Mouse (Mus musculus): ENCODE data around the gene Dlx4. TPM values are rescaled to one million over a fixed set of nuclear protein-coding genes. Genes with fewer than 3 reads are reported as not detected.

Dlx4 gene
- polyA plus RNA-seq, 1 experiment from 2014 or later = 3.2 TPM

DNA sequence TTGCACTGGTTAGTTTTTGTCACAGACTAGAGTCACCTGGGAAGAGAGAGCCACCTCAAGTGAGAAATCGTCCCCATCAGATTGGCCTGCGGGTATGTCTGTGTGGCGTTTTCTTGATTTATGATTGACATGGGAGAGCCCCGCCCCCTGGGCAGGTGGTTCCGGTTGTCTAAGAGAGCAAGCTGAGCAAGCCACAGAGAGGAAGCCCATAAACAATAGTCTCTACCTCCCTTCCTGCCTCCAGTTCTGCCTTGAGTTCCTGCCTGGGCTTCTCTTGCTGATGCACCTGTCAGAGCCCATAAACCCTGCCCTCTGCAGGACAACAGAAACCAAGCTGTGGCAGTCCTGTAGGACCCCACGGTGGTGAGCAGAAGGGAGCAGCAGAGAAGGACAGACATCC is 12.7 kb downstream of the Dlx4 start:
- H3K4me2 ChIP-seq (ENCODE audit: low read depth, low read length) = no peak overlapping the region
- ATAC-seq (ENCODE audit: low read depth) = no peak
- no peak overlapping the region for H3K9ac ChIP-seq (ENCODE audit: low read depth, low read length)
- no peak overlapping the region for H3K4me3 ChIP-seq (ENCODE audit: low read depth, low read length)
- H3K9me3 ChIP-seq (ENCODE audit: control insufficient read depth, low read length) = no peaks in the 10 kb centered on the region
- H3K27ac ChIP-seq (replicated peaks; ENCODE audit: low read depth, low read length) = no peak overlapping the region
- no peaks in the 10 kb centered on the region for H3K36me3 ChIP-seq (ENCODE audit: control insufficient read depth, insufficient read depth, low read length)
- H3K4me1 ChIP-seq (ENCODE audit: control insufficient read depth, insufficient read depth, low read length) = no peaks in the 10 kb centered on the region
- peaks cover 11% of the 10 kb centered on the region; the same call in 1 of the 2 replicates for H3K27me3 ChIP-seq (replicated peaks; ENCODE audit: control insufficient read depth, insufficient read depth, low read length)
- no peak for DNase-seq (ENCODE audit: low spot score)
- 65% methylated on average over 6 of the region's 6 CpGs for WGBS

DNA sequence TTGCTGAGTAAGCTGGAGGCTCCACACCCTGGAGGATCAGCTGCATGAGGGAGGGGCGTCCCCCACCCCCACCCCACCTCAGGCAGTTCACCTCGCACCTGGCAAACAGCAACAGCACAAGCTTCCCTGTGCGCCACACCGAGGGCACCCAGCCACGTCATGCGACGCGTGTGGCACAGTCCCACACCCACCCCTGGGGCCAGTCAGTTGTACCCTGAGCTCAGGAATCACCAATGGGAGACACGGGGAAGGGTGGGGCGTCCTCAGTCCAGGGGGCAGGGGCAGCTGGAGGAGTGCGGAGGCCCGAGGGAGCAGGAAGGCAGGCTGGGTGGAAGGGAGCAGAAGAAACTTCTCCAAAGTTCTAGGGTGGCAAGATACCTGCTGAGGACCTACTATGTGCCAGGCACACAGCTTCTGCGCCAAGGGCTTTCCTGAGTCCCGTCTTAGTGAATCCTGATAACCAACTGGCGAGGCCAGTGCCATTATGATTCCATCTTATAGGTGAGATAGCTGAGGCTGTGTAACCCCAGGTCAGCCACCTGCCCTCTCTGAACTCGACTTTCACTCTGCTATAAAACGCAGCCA is 15.3 kb downstream of the Dlx4 start:
- no peak overlapping the region for H3K9ac ChIP-seq (ENCODE audit: low read depth, low read length)

DNA sequence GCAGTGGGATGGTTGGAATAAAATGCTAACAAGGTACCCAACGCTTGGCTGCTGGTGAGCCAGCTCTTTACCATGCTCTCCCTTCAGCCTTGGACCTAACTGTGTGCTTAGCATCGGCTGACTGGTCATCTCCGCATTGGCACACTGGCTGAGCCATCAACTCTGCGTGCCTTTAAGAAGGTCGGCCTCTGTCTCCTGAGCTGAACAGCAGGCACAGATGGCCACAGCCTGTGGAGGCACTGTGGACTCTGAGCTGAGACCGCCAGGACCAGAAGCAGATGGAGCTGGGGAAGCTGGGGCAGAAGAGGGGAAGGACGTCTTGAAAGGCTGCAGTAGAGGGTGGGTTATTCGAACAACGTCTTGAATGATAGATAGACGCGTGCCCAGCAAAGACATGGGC is 17.7 kb downstream of the Dlx4 start:
- Histone ChIP-seq H3K4me1 (ENCODE audit: control insufficient read depth, insufficient read depth, low read length) (peaks cover 13% of the 10 kb centered on the region; the same call in 1 of the 2 replicates), H3K9ac (ENCODE audit: low read depth, low read length) (no peak overlapping the region), H3K27ac (replicated peaks; ENCODE audit: low read depth, low read length) (no peak overlapping the region), H3K4me3 (ENCODE audit: low read depth, low read length) (no peak overlapping the region), H3K9me3 (ENCODE audit: control insufficient read depth, low read length) (no peaks in the 10 kb centered on the region), H3K4me2 (ENCODE audit: low read depth, low read length) (no peak overlapping the region), H3K27me3 (replicated peaks; ENCODE audit: control insufficient read depth, insufficient read depth, low read length) (peaks cover 13% of the 10 kb centered on the region), H3K36me3 (ENCODE audit: control insufficient read depth, insufficient read depth, low read length) (no peaks in the 10 kb centered on the region)
- WGBS = 58% methylated on average over 11 of the region's 11 CpGs
- no peak for DNase-seq (ENCODE audit: low spot score)
- ATAC-seq (ENCODE audit: low read depth) = no peak

More for the DNA sequence above, 15.3 kb downstream of the Dlx4 start:
- H3K4me3 ChIP-seq (ENCODE audit: low read depth, low read length) = no peak overlapping the region
- DNase-seq (ENCODE audit: low spot score) (no peak), ATAC-seq (ENCODE audit: low read depth) (no peak)
- peaks cover 10% of the 10 kb centered on the region; the same call in 1 of the 2 replicates for H3K4me1 ChIP-seq (ENCODE audit: control insufficient read depth, insufficient read depth, low read length)
- no peaks in the 10 kb centered on the region for H3K9me3 ChIP-seq (ENCODE audit: control insufficient read depth, low read length)
- no peak overlapping the region for H3K4me2 ChIP-seq (ENCODE audit: low read depth, low read length)
- H3K27me3 ChIP-seq (replicated peaks; ENCODE audit: control insufficient read depth, insufficient read depth, low read length) = no peaks in the 10 kb centered on the region
- WGBS = 77% methylated on average over 15 of the region's 17 CpGs
- H3K36me3 ChIP-seq (ENCODE audit: control insufficient read depth, insufficient read depth, low read length) = no peaks in the 10 kb centered on the region
- no peak overlapping the region for H3K27ac ChIP-seq (replicated peaks; ENCODE audit: low read depth, low read length)

DNA sequence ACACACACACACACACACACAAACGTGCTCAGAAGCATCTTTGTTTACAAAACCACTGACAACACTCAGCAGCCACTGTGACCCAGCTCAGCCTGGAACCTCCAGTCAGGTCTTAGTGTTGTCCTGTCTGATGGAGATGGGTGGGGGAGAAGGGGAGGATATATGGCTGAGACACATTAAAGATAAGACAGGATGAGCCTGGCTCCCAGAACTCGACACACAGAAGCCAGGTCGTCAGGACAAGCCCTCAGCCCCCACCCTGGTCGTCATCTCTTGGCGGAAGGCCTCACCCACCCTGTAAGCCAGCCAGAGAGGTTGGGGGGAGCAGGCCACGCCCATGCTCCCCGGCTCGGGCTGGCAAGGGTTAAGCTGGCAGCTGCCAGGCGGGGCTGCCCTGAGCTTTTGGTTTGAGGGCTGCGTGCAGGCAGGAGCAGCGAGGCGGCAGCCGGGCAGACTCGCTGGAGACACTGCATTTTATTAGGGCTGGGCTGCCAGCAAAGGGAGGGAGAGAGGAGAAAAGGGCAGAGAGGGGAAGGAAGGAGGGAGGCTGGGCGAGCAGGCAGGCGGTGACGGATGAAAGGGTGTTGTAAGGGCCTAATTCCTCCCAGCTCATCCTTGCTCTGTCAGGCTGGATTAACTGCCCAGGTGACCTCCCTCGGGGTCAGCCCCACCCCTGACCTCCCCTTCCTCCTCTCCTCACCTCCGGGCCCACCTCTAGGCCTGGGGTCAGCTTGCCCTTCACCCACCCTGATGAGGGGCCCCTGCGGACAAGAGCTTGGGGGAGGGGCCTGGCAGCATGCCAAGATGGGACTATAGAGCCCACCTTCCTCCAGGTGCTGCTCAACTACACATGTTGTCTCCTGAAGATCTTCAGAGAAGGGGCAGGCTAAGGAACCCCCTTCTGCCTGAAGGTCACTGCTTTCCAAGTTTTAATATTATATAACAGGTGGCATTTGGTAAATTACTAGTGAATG is 19.5 kb downstream of the Dlx4 start:
- peak overlapping the region; percentile 48 for H3K4me2 ChIP-seq (ENCODE audit: low read depth, low read length)
- H3K4me1 ChIP-seq (ENCODE audit: control insufficient read depth, insufficient read depth, low read length) = peaks cover 13% of the 10 kb centered on the region; the same call in 1 of the 2 replicates
- H3K27me3 ChIP-seq (replicated peaks; ENCODE audit: control insufficient read depth, insufficient read depth, low read length) = peaks cover 31% of the 10 kb centered on the region
- H3K4me3 ChIP-seq (ENCODE audit: low read depth, low read length) = peak overlapping the region; percentile 14; the same call in 1 of the 2 replicates
- H3K9ac ChIP-seq (ENCODE audit: low read depth, low read length) = peak overlapping the region; percentile 10; the same call in 1 of the 2 replicates
- no peak overlapping the region; the same call in 1 of the 2 replicates for H3K27ac ChIP-seq (replicated peaks; ENCODE audit: low read depth, low read length)
- H3K36me3 ChIP-seq (ENCODE audit: control insufficient read depth, insufficient read depth, low read length) = no peaks in the 10 kb centered on the region
- 3% methylated on average over 18 of the region's 20 CpGs for WGBS
- DNase-seq (ENCODE audit: low spot score) (peak; percentile 90), ATAC-seq (ENCODE audit: low read depth) (peak; percentile 85)
- no peaks in the 10 kb centered on the region for H3K9me3 ChIP-seq (ENCODE audit: control insufficient read depth, low read length)

DNA sequence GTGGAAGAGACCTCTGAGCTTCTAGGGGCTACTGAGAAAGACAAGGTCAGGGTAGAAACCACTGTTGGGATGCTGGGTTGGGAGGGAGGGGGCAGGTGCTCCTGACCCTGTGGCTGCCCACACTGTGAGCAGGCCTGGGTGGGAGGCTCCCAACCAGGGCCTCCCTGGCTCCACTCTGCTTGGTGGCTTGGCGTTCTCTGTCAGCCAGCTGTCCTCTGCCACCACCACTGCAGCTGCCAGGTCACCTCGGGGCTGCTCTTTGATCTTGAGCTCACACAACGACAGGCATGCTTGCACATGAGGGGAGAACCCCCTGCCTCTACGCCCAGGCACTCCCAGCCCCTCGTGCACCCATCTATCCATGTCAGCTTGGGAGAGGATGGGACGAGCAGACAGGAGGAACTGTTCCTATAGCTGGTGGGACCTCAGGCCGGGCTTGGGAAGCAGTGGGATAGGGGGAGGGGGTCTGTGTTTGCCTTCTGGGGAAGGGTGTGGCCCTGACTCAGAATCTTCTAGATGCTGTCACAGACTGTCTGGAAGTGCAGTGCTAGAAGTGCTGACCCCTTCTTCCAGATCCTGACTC is 20.6 kb downstream of the Dlx4 start:
- WGBS = 27% methylated on average over 7 of the region's 7 CpGs
- H3K36me3 ChIP-seq (ENCODE audit: control insufficient read depth, insufficient read depth, low read length) = no peaks in the 10 kb centered on the region
- no peak overlapping the region for H3K4me3 ChIP-seq (ENCODE audit: low read depth, low read length)
- H3K9ac ChIP-seq (ENCODE audit: low read depth, low read length) = no peak overlapping the region
- no peaks in the 10 kb centered on the region for H3K9me3 ChIP-seq (ENCODE audit: control insufficient read depth, low read length)
- peak; percentile 46 for DNase-seq (ENCODE audit: low spot score)
- H3K4me1 ChIP-seq (ENCODE audit: control insufficient read depth, insufficient read depth, low read length) = peaks cover 13% of the 10 kb centered on the region; the same call in 1 of the 2 replicates
- ATAC-seq (ENCODE audit: low read depth) = peak; percentile 20; the same call in 1 of the 2 replicates
- no peak overlapping the region; the same call in 1 of the 2 replicates for H3K27ac ChIP-seq (replicated peaks; ENCODE audit: low read depth, low read length)
- H3K4me2 ChIP-seq (ENCODE audit: low read depth, low read length) = no peak overlapping the region
- H3K27me3 ChIP-seq (replicated peaks; ENCODE audit: control insufficient read depth, insufficient read depth, low read length) = peaks cover 42% of the 10 kb centered on the region

DNA sequence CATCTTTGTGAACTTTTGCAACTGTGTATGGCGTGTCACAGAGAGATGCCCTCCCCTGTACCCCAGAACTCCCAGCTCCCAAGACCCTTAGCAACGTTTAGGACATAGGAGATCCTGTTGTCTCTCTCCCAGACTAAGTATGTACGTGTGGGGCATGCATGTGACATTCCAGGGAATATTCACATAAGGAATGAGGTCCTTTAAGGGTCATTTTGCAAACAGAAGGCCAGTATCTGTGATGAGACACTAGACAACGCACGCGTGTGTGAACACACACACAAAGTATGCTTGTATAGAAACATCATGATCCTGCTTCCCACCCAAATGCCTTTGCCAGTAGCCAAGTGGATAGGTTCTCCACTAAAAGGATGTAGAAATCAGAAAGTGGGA is 24.0 kb downstream of the Dlx4 start:
- 45% methylated on average over 6 of the region's 6 CpGs for WGBS
- H3K4me2 ChIP-seq (ENCODE audit: low read depth, low read length) = peak overlapping the region; percentile 79
- no peak for ATAC-seq (ENCODE audit: low read depth)
- H3K4me1 ChIP-seq (ENCODE audit: control insufficient read depth, insufficient read depth, low read length) = peaks cover 19% of the 10 kb centered on the region
- no peak for DNase-seq (ENCODE audit: low spot score)
- no peaks in the 10 kb centered on the region for H3K36me3 ChIP-seq (ENCODE audit: control insufficient read depth, insufficient read depth, low read length)
- peak overlapping the region; percentile 71 for H3K9ac ChIP-seq (ENCODE audit: low read depth, low read length)
- no peaks in the 10 kb centered on the region for H3K9me3 ChIP-seq (ENCODE audit: control insufficient read depth, low read length)
- peaks cover 66% of the 10 kb centered on the region for H3K27me3 ChIP-seq (replicated peaks; ENCODE audit: control insufficient read depth, insufficient read depth, low read length)
- no peak overlapping the region for H3K27ac ChIP-seq (replicated peaks; ENCODE audit: low read depth, low read length)
- H3K4me3 ChIP-seq (ENCODE audit: low read depth, low read length) = peak overlapping the region; percentile 53

DNA sequence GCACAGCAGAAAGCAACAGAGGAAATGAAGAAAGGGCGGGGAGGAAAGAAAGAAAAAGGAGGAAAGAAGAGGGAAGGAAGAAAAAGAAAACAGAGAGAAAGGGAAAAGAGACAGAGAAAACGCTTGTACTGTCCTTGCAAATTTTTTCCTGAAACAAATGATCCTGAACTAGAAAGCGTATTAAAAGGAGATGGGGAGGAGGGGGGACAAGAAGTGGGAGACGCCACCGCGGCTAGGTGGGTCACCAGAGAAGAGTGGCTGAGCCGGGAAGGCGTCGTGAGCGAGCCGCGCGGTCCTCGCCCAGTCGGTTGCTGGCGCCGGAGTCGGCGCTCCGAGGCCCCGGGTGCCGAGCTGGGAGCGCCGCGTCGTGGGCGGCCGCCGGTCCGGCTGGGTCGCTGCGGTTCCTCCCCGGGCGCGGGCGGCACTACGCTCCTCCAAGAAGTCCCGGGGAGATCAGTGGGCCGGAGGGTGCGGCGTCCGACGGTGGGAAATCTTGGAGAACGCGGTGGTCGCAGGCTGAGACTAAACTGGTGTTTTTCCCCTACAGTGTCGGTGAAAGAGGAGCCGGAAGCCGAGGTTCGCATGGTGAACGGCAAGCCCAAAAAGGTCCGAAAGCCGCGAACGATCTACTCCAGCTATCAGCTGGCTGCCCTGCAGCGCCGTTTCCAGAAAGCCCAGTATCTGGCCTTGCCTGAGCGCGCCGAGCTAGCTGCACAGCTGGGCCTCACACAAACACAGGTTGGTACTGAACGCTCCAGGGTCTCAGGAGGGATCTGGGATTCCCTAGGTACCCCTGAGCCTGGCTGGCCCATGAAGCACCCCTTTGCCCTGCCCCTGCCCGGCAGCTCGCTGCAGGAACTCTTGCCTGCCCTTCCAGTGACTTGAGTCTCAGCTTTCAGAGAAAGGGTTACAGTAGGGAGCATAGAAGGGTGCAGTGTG is 24.6 kb downstream of the Dlx4 start:
- Histone ChIP-seq H3K9me3 (ENCODE audit: control insufficient read depth, low read length) (no peaks in the 10 kb centered on the region), H3K4me2 (ENCODE audit: low read depth, low read length) (peak overlapping the region; percentile 79), H3K36me3 (ENCODE audit: control insufficient read depth, insufficient read depth, low read length) (no peaks in the 10 kb centered on the region), H3K27ac (replicated peaks; ENCODE audit: low read depth, low read length) (no peak overlapping the region), H3K4me1 (ENCODE audit: control insufficient read depth, insufficient read depth, low read length) (peaks cover 13% of the 10 kb centered on the region), H3K9ac (ENCODE audit: low read depth, low read length) (peak overlapping the region; percentile 71), H3K27me3 (replicated peaks; ENCODE audit: control insufficient read depth, insufficient read depth, low read length) (peaks cover 66% of the 10 kb centered on the region), H3K4me3 (ENCODE audit: low read depth, low read length) (peak overlapping the region; percentile 53)
- no peak for ATAC-seq (ENCODE audit: low read depth)
- WGBS = 4% methylated on average over 36 of the region's 63 CpGs
- no peak for DNase-seq (ENCODE audit: low spot score)

All from embryonic facial prominence, embryonic 14.5 days (tissue).